Mouse (Mus musculus) fat pad, adult 2 months (tissue): Measurements from ENCODE around the gene Lmntd2.
"Not testable (repeated sequence)": the region's sequence is repeated elsewhere in the genome, so short reads cannot be mapped to it uniquely, and the experiment has no call there.

Experiments used
- DNase-seq: peaks from one replicate; pipeline ENCODE4 v3.0.0-alpha.2; 2011; ENCODE audit warnings: low read depth, low spot score; ENCODE audit errors: extremely low read depth

Lmntd2 gene

DNA sequence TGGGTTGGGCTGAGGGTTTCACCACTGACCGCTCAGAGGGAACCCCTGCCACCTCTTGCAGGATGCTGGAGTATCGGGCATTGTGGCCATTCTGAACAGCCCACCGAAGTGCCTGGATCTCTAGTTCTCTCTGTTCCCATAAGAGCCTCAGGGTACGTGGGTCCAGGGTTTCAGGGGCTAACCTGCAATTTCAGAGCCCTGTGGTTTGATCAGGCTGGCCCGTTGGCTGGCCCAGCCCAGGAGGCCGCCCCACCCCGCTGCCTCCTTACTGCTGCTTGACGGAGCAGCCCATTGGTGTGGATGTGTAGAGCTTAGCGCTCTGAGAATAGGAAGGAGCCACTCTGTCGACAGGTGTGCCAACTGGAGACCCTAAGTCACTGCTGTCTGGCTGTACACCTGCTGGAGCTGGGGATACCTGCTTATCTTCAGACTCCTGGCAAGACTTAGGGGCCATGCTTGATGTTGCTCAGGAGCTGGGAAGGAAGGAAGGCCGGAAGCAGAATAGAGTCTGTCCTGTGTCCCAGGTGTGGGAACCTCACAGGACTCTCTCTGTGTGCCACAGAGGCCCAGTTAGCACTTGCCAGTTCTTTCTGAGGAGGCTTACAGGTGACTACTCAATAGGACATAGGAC lies at the start of gene Lmntd2:
Gene Lmntd2, minus strand, starts transcription at position 476 of the 631 bp plus-strand sequence.
- no peak for DNase-seq

DNA sequence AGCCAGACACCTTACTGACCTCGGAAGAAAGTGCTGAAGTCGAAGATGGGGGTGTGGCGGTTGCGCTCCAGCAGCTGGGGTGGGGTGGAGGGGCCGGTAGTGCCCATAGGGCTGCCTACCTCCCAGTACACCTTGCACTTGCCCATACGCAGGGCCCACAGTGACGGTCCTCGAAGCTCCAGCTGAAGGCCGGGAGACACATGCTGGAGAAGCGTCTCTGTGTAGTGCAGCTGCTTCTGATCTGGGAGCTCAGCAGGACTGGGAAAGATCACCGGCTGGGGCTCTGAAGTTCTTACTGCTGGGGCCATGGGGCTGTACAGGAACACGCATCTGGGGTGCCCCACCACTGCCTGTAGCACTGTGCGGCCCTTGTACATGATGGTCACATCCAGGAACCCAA lies 49.8 kb upstream of the Lmntd2 start:
- DNase-seq = no peak

DNA sequence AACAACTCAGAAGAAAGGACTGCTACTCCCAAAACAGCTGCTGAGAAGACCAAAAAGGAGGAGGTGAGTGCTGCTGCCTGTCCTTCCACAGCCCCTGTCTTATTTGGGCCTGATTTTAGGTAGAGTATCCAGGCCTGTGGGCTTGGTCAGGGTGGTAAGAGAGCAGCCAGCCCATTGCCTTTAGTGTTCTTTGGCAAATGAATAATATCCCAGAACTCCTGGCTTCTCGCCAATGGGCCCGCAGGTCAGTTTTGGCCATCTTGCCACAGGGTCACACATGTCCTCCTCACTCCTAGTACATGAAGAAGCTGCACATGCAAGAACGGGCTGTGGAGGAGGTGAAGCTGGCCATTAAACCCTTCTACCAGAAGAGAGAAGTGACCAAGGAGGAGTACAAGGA lies 47.6 kb upstream of the Lmntd2 start:
- DNase-seq = no peak

DNA sequence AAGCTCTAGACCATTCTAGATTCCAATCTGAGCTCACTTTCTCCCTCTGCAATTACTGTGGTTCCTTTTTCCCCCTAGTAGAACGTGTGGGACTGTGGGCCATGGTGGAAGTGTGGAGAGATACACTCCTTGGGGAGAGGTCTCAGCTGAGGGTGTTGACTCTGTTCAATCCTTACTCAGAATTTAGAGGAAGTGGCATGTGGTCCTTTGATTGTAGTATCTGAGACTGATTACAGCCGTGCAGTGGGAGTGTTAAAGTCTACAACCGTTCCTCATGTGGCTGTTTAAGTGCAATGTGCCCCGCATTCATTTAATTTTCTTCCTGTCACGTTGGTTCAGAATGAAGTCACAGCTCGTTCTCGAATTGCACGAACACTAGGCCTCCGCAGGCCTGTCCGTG lies 42.3 kb upstream of the Lmntd2 start:
- DNase-seq = no peak

DNA sequence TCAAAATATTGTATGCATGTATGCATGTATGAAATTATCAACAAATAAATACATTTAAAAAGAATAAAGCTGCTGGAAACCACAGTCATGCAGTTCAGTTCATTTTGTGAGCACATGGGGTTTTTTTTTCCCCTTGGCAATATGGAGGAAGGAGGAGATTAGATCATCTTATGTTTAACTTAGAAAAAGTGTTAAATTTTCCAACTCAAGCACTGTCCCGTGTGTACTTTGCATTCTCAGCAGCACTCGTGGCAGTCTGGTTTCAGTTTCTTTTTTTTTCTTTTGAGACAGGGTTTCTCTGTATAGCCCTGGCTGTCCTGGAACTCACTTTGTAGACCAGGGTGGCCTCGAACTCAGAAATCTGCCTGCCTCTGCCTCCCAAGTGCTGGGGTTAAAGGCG lies 36.6 kb upstream of the Lmntd2 start:
- not testable (repeated sequence) for DNase-seq

DNA sequence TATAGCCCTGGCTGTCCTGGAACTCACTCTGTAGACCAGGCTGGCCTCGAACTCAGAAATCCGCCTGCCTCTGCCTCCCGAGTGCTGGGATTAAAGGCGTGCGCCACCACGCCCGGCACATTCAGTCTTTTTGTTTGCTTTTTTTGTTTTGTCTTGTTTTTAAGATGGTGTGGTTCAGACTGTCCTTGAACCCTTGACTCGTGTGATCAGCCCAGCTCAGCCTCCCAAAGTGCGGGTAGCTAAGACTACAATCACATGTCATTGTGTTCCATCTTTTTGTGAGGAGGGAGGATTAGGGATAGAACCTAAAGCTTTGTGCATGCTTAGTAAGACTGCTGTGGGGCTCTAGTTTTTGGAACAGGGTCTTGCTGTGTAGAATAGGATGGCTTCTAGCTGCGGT lies 17.7 kb upstream of the Lmntd2 start:
- no peak for DNase-seq

DNA sequence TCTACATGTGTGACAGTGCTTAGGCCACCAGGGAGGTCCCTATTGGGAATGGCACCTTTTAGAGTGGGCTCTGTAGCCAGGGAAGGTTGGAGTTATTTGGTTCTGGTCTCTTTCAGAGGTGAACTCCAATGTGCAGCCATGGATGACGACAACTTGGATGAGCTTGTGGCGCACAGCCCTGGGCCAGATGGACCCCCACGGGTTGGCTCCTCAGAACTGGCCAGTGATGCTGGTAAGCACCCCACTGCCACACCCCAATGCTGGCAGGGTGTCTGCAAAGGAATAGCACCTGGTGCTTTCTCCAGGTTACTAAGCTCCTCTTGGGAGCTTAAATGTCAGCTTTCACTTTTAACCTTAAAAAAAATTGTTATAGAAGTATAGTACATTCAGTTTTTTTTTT lies 17.2 kb upstream of the Lmntd2 start:
- no peak for DNase-seq

DNA sequence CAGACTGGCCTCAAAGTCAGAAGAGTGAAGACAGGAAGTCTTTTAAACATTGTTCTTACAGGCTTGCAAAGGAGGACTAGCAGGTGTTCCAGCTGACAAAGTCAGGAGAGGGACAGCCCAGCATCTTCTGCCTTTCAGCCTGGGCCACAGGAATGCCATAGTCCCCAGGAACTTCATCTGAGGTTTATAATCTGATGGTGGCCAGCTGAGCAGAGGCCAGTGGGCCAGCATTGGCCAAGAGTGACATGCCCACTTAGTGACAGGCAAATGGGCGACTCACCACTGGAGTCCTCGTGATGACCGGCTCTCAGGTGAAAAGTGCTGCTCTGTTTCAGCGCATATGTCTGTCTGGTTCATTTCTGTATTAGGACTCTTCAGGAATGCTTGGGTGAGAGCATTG lies 16.7 kb upstream of the Lmntd2 start:
- DNase-seq = no peak

DNA sequence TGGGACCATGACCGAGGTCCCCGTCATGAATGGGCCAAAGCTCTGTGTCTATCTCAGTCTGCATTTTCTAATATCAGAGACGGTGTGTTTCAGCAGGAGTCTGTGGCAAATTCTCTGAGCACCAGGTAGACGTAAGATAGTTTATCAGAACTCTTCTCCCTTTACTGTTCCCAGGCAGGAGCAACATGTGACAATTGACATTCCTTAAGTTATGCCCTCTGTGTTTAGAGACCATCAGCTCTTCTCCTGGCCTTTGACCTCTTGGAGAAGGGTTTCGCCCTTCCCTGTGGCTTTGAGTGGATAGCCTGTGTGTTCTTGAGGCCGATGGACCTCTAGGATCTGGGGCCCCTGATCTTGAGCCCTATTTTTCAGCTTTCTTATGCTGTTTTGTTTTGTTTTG lies 15.8 kb upstream of the Lmntd2 start:
- DNase-seq = no peak

DNA sequence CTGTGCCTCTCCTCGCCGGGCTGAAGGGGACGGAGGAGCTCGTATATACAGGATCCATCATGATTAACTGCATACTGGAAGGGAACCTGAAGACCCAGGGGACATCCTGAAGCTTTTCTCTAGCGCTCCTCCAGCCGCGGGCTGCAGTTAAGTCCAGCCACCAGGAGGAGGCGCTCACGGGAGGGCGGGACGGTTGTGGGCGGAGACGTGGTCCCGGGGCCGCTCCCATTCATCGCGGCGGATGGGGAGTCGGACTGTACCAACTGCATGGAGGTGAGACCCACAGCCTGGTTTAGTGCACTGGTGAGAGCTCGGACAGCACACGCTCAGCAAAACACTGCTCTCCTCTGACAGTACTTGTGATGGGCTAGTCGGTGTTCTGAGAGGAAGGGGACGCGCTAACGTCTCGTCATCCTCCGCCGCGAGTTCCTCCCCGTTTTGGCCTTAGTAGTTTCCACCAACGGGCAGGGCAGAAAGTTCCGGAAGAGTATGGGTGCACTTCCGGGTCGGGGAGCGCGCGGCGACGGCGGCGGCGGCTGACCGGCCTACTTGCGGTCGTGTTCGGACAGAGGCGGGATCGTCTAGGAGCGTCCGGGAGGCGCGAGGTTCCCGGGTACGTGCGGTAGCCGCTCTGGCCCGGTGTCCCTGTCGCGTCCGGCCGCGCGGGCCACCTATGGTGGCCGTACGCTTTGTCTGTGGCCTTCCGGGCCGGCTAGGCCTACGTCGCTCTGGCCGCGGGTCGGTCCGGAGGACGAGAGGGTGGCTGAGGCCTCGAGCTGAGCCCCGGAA lies 14.6 kb upstream of the Lmntd2 start, which contains the start of gene Phrf1:
Gene Phrf1, plus strand, starts transcription at position 506 of the 789 bp plus-strand sequence.
- DNase-seq = no peak

DNA sequence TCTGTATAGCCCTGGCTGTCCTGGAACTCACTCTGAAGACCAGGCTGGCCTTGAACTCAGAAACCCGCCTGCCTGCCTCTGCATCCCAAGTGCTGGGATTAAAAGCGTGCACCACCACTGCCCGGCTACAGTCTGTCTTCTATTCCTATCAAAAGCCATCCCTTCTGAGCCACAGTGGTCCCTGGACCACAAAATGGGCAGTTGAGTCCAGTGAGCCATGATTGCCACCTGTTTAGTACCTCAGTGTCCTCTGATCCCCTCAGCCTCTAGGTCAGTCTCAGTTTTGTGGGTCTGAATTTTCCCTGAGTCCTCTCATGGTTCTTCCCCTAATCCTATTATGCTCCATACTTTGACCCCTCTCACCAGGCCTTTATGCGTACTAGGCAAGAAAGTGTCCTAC lies 13.9 kb upstream of the Lmntd2 start:
- no peak for DNase-seq

DNA sequence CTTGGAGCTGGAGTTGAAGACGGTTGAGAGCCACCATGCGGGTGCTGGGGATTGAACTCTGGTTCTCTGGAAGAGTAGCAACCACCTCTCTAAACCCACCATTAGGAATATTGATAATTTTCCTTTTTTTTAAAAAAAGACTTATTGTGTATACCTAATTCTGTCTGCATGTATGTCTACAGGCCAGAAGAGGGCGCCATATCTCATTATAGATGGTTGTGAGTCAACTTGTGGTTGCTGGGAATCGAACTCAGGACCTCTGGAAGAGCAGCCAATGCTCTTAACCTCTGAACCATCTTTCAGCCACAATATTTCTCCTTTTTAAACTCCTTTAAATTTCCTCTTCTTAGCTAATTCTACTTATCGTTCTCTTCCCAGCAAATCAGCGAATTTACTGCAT lies 12.7 kb upstream of the Lmntd2 start:
- DNase-seq = no peak

DNA sequence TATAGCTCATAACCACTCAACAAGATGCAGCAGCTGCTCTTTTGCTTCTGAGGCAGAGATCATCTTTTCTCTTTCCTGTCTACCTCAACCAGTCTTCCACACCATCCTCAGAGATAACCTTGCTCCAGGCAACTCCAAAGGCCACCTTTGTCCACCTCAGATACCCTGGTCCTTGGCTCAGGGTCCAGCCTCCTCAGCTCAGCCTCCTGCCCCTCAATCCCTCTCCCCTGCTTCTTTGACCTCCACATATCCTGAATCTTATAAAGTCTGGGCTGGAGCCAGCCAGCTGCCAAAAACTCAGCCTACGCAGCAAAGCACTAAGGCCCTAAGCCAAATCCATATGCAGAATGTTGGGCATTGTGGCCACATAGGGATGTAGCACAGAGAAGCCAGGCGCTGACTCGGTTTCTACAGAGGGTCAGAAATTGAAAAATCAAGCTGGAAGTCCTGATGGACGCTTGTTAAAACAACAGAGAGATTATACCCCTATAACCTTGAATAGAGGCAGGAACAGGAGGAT lies 8.9 kb upstream of the Lmntd2 start:
- DNase-seq = no peak

DNA sequence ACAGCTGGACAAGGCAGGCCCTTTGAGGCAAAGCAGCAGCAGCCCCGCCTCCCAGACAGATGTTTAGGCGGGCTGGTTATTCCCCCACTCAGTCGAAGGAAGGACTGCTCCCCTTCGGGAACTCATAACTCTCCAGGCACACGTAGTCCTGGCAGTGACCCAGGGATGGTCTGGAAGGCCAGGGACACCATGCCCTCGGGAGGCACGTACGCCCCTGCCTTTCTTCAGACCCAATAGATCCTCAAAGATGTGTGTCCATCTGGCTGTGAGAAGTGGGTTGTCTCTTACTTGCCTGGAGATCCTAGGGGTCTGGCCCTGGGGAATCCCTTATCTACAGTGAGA lies 8.2 kb upstream of the Lmntd2 start:
- no peak for DNase-seq

DNA sequence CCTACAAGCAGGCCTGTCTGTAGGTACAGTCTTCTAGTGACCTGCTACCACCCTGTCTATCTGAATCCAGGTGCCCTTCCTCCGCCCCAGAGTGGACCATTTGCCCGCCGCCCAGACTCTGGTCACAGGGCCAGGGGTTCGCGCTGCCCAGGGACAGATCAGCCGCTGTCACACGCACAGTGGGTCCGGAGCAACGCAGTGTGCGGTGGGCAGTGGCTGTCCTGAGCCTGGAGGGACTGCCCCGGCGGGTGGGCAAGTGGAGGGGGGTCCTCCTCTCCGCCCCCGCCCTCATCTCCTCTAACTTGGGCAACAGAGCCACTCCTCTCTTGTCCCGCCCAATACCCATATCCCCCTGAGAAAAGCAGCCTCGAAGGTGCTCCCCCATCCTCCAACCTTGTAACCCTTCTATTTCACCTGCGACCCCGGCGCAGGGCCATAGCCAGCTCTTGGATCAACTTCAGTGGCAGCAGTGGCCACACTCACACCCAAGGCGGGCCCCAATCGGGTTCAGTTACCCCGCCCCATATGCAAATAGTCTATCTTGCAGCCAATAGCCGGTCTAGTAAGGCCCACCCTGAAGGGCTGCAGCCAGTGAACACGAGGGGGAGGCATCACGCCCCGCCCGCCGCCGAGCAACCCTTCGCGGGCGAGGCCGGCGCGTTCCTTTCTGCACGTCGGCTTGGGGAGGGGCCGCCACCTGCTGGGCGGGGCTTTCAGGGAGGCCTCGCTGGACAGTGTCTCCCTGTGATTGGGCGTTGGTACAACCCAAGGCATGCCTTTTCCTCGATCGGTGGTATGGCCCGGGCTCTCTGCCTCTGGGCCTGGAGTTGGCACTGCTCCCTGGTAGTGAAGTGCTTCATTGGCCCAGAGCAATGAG lies 7.6 kb upstream of the Lmntd2 start:
- no peak for DNase-seq

DNA sequence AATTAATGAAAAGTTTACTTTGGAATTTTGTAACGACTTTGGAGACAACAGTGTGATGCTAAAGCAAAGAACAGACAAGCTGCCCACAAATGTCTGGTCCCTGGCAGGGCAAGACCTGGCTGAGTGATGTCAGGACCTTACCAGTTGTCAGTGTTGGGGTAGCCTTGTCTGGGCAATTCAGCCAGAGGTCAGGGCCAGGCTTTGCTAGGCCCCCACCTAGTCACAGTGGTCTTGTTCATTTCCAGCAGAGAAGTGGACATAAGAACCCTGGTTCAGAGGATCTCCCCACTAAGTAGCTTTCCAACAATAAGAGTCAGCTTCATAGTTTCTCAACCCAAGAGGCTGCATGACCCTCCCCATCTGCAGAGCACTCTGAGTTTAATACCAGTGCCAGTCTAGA lies 6.5 kb upstream of the Lmntd2 start:
- no peak for DNase-seq

DNA sequence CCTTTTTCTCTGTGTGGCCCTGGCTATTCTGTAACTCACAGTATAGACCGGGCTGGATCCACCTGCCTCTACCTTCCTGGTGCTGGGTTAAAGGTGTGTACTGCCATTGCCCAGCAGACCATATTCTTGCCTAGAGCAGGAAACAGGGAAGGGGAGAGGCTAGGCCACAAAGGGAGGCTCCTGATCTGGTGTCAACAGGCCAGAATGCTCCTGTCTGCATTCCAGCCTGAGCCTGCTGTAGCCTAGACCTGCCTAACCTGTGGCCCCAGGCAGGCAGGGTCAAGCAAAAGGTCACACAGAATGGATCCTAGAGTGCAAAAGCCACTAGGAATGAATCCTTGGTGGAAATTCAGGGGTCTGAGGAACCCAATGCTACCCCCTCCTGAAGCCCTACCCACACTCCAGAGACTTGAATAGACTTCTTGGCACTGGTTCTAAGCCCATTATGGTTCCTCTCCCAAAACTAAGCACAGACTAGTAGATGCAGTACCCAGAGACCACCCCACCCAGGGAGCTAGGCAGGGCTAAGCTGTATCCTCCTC lies 5.7 kb upstream of the Lmntd2 start:
- DNase-seq = no peak

DNA sequence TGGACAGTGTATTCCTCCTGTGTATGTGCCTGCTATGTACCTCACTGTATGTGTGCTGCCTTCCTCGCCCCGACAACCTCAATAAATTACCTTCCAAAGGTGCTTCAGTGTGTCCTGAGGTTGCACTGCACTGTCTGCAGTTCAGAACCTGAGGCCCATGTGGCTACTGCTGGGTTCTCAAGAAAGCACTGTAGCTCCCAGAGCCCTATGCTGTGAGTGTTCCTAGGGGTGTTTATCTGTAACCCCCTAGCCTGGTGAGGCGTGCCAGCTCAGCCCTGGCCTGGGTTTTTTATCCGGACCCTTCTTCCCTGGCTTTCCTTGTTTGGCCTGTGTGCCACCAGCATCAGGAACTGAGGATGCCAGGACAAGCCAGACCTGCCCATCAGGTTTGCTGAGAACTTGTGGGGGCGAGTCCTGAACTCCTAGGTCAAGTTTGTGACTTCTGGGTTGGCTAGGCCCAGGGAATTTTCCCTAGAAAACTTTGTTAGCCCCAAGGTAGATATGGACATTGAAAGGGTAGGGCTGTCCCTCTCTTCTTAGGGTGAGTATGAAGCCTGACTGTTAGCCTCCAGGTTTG lies 4.8 kb upstream of the Lmntd2 start:
- DNase-seq = peak; percentile 78

DNA sequence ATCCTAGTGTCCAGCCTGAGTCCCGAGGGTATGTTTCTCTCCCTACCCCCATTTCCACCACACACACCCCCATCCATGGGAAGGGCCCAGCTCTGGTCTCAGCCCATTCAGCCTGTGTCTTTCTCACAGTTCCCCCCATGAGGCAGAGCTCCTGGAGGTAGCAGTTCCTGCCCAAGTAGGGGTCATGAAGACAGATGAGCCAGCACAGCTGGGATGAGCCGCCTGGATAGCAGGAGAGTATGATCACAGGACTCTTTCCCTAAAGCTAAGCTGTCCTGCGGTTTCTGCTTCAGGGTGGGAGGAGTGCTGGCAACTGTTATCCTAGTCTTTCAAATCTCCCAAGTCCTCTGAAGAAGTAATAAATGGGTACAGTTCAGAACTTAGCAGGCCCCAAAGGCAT lies 4.3 kb upstream of the Lmntd2 start:
- no peak for DNase-seq

DNA sequence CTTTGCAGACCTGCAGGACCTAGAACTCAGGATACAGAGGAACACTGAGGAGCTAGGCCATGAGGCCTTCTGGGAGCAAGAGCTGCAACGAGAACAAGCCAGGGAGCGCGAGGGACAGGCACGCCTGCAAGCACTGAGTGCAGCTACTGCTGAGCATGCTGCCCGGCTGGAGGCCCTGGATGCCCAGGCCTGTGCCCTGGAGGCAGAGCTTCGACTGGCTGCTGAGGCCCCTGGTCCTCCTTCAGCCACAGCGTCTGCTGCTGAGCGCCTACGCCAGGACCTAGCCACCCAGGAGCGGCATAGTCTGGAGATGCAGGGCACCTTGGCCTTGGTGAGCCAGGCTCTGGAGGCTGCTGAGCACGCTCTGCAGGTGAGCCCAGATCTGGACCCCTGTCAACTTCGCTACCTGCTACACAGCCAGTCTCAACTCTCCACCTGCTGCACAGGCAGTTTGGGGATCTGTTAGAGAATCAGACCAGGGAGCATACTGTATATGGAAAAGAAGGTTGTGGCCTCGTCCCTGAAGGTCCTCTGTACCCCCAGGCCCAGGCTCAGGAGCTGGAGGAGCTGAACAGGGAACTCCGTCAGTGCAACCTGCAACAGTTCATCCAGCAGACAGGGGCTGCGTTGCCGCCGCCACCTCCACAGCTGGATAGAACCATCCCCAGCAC lies 3.6 kb upstream of the Lmntd2 start:
- DNase-seq = no peak
